Mouse (Mus musculus) hindbrain, embryonic 11.5 days (tissue): ENCODE results near the gene Aanat. TPM values are rescaled to one million over a fixed set of nuclear protein-coding genes. Genes with fewer than 3 reads are reported as not detected.

ENCODE experiments used
- ATAC-seq: fragments of 200-750 bp; cut with Nextera tagmentation; 2 replicates; pipeline ENCODE4 v1.8.0; 2017; ENCODE audit warnings: mild to moderate bottlenecking, moderate TSS enrichment, moderate library complexity; ENCODE audit not compliant: low FRiP score
- DNase-seq: peaks from one replicate; pipeline ENCODE4 v3.0.0-alpha.2; 2015; ENCODE audit warnings: low spot score
- H3K27ac ChIP-seq: fragments of 300-500 bp; sonication (generic); 2 replicates; pipeline ENCODE4 v1.5.1; 2014; ENCODE audit warnings: mild to moderate bottlenecking, low read depth, low read length
- H3K27me3 ChIP-seq: fragments of 300-500 bp; sonication (generic); 2 replicates; pipeline ENCODE4 v1.6.1; 2014; ENCODE audit warnings: mild to moderate bottlenecking, low read length, moderate library complexity, mixed read lengths; ENCODE audit not compliant: control insufficient read depth, insufficient read depth
- H3K36me3 ChIP-seq: fragments of 300-500 bp; sonication (generic); 2 replicates; pipeline ENCODE4 v1.6.1; 2014; ENCODE audit warnings: mild to moderate bottlenecking, low read length, moderate library complexity, mixed read lengths; ENCODE audit not compliant: control insufficient read depth, insufficient read depth
- H3K4me1 ChIP-seq: fragments of 300-500 bp; sonication (generic); replicated peaks from 2 replicates; pipeline ENCODE4 v1.6.1; 2014; ENCODE audit warnings: low read length, mixed read lengths; ENCODE audit not compliant: control insufficient read depth, insufficient read depth
- H3K4me2 ChIP-seq: fragments of 300-500 bp; sonication (generic); replicated peaks from 2 replicates; pipeline ENCODE4 v1.6.1; 2014; ENCODE audit warnings: mild to moderate bottlenecking, low read depth, low read length
- H3K4me3 ChIP-seq: fragments of 300-500 bp; sonication (generic); 2 replicates; pipeline ENCODE4 v1.5.1; 2014; ENCODE audit warnings: low read depth, low read length
- H3K9ac ChIP-seq: fragments of 300-500 bp; sonication (generic); 2 replicates; pipeline ENCODE4 v1.6.1; 2014; ENCODE audit warnings: low read depth, low read length
- H3K9me3 ChIP-seq: fragments of 300-500 bp; sonication (generic); 2 replicates; pipeline ENCODE4 v1.6.1; 2016; ENCODE audit warnings: low read length; ENCODE audit not compliant: control insufficient read depth
- WGBS: fragments of 180-500 bp; shearing (Covaris S2); extraction: QIAGEN DNeasy Blood & Tissue Kit; methylation state at CpG from one replicate; pipeline ENCODE4 v1.1.7; 2014; 5-methylcytosine and 5-hydroxymethylcytosine counted together
- polyA plus RNA-seq: library from polyadenylated mRNA; unstranded; fragments of >200 nt; fragmentation: Nextera tagmentation; extraction: Ambion mirVana; gene quantifications from 2 replicates; pipeline ENCODE4 v1.2.1, GENCODE M21; 2014

Gene Aanat
- polyA plus RNA-seq, 1 experiment from 2014 or later: not detected

GRCm38 (mm10) chr11:116549273-116550038 lies 36.8 kb upstream of the Aanat start:
- WGBS: 90% methylated on average over 11 of the region's 11 CpGs
- Histone ChIP-seq H3K27ac (no peak overlapping the region), H3K27me3 (no peaks in the 10 kb centered on the region), H3K36me3 (peaks cover 11% of the 10 kb centered on the region; the same call in 1 of the 2 replicates), H3K4me1 (peaks cover 4% of the 10 kb centered on the region; the same call in 1 of the 2 replicates), H3K9ac (no peak overlapping the region), H3K4me2 (no peak overlapping the region), H3K4me3 (no peak overlapping the region), H3K9me3 (no peaks in the 10 kb centered on the region)
- no peak for ATAC-seq
- no peak for DNase-seq

GRCm38 (mm10) chr11:116550748-116551147 lies 35.5 kb upstream of the Aanat start:
- no peak overlapping the region for H3K4me2 ChIP-seq
- no peak for ATAC-seq
- H3K27me3 ChIP-seq: no peaks in the 10 kb centered on the region
- H3K4me1 ChIP-seq: peaks cover 4% of the 10 kb centered on the region; the same call in 1 of the 2 replicates
- peaks cover 4% of the 10 kb centered on the region; the same call in 1 of the 2 replicates for H3K36me3 ChIP-seq
- WGBS: 83% methylated on average over 7 of the region's 7 CpGs
- H3K27ac ChIP-seq: no peak overlapping the region
- no peaks in the 10 kb centered on the region for H3K9me3 ChIP-seq
- no peak overlapping the region for H3K9ac ChIP-seq
- H3K4me3 ChIP-seq: no peak overlapping the region
- no peak for DNase-seq

GRCm38 (mm10) chr11:116552194-116552593 lies 34.0 kb upstream of the Aanat start:
- Histone ChIP-seq H3K9ac (no peak overlapping the region), H3K9me3 (no peaks in the 10 kb centered on the region), H3K36me3 (no peaks in the 10 kb centered on the region), H3K27me3 (no peaks in the 10 kb centered on the region), H3K27ac (no peak overlapping the region), H3K4me3 (no peak overlapping the region), H3K4me2 (no peak overlapping the region), H3K4me1 (peaks cover 4% of the 10 kb centered on the region; the same call in 1 of the 2 replicates)
- DNase-seq: no peak
- WGBS: 97% methylated on average over 1 of the region's 1 CpGs
- ATAC-seq: no peak

- Histone ChIP-seq H3K27me3 (no peaks in the 10 kb centered on the region), H3K4me3 (no peak overlapping the region), H3K9ac (no peak overlapping the region), H3K4me2 (no peak overlapping the region), H3K27ac (no peak overlapping the region), H3K36me3 (no peaks in the 10 kb centered on the region), H3K4me1 (peaks cover 4% of the 10 kb centered on the region; the same call in 1 of the 2 replicates), H3K9me3 (no peaks in the 10 kb centered on the region)
- DNase-seq: peak; percentile 72
- no peak for ATAC-seq
- WGBS: 50% methylated on average over 12 of the region's 12 CpGs
These were observed 31.9 kb upstream of the Aanat start for GRCm38 (mm10) chr11:116554171-116554878.

- no peaks in the 10 kb centered on the region for H3K36me3 ChIP-seq
- no peak overlapping the region for H3K4me3 ChIP-seq
- H3K4me1 ChIP-seq: peaks cover 4% of the 10 kb centered on the region; the same call in 1 of the 2 replicates
- no peak overlapping the region for H3K9ac ChIP-seq
- H3K27ac ChIP-seq: no peak overlapping the region
- 61% methylated on average over 1 of the region's 1 CpGs for WGBS
- H3K4me2 ChIP-seq: no peak overlapping the region
- no peak for ATAC-seq
- H3K27me3 ChIP-seq: no peaks in the 10 kb centered on the region
- no peaks in the 10 kb centered on the region for H3K9me3 ChIP-seq
- no peak for DNase-seq
These were observed 30.7 kb upstream of the Aanat start for GRCm38 (mm10) chr11:116555572-116555971.

DNA sequence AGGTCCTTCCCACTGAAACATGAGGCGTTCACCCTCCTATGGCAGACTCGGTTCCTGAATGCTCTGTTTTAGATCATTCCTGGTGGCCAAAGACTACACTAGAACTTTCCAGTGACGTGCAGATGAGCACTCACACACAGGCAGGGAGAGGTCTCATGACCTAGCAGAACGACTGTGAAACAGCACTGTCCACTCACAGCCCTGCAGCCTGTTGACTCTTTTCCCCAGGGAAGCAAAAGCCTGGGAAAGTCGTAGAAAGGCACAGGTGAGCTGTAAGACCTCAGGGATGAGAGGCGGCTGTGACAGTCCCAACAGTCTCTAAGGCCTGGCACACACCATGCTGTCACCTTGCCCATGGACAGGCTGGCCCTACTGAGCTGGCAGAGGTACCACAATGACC lies 29.9 kb upstream of the Aanat start:
- ATAC-seq (no peak), DNase-seq (no peak)
- H3K4me1 ChIP-seq: peaks cover 4% of the 10 kb centered on the region; the same call in 1 of the 2 replicates
- H3K4me2 ChIP-seq: no peak overlapping the region
- H3K36me3 ChIP-seq: no peaks in the 10 kb centered on the region
- H3K9me3 ChIP-seq: no peaks in the 10 kb centered on the region
- H3K4me3 ChIP-seq: no peak overlapping the region
- no peak overlapping the region for H3K27ac ChIP-seq
- no peaks in the 10 kb centered on the region for H3K27me3 ChIP-seq
- 72% methylated on average over 6 of the region's 6 CpGs for WGBS
- no peak overlapping the region for H3K9ac ChIP-seq

- DNase-seq: no peak
- H3K9ac ChIP-seq: no peak overlapping the region
- no peaks in the 10 kb centered on the region for H3K4me1 ChIP-seq
- H3K4me2 ChIP-seq: no peak overlapping the region
- H3K27me3 ChIP-seq: no peaks in the 10 kb centered on the region
- no peak for ATAC-seq
- no peaks in the 10 kb centered on the region for H3K9me3 ChIP-seq
- no peak overlapping the region for H3K4me3 ChIP-seq
- H3K36me3 ChIP-seq: 0 out of 2 replicates have a peak, but pooled peaks cover 3% of the 10 kb centered on the region
- WGBS: 77% methylated on average over 7 of the region's 7 CpGs
- no peak overlapping the region for H3K27ac ChIP-seq
These were observed 20.8 kb upstream of the Aanat start for GRCm38 (mm10) chr11:116565283-116566041.

GRCm38 (mm10) chr11:116567531-116567930 lies 18.7 kb upstream of the Aanat start:
- 85% methylated on average over 8 of the region's 8 CpGs for WGBS

More at GRCm38 (mm10) chr11:116567531-116567930, 18.7 kb upstream of the Aanat start:
- Histone ChIP-seq H3K4me3 (no peak overlapping the region), H3K36me3 (0 out of 2 replicates have a peak, but pooled peaks cover 3% of the 10 kb centered on the region), H3K4me2 (no peak overlapping the region), H3K27ac (no peak overlapping the region), H3K9ac (no peak overlapping the region), H3K9me3 (no peaks in the 10 kb centered on the region), H3K27me3 (no peaks in the 10 kb centered on the region), H3K4me1 (no peaks in the 10 kb centered on the region)
- ATAC-seq (no peak), DNase-seq (no peak)
